Mouse (Mus musculus): ENCODE results near the gene Rasal3.

DNA sequence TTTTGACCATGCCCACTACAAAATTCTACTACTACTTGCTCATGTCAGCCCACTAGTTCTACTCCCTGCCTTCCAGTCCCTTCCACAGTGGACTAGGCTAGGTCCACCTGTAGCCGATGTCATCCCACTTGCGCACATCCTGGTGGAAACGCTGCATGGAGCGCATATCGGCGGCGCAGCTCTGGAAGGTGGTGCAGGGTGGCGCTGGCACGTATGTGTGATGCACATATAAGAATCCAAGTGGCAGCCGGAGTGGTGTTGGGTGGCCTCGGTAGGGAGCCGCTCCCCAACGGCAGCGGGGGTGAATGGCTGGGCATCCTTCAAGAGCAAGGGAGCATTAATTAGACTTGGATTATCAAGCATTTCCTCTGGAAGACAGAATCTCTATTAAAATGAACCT is 13.4 kb upstream of the Rasal3 start:
- TF ChIP-seq CTCF (IDR thresholded peaks at IDR 0.05; ENCODE audit: low read depth) (no peak), EP300 (IDR thresholded peaks at IDR 0.05; ENCODE audit: low read depth) (no peak)

Data from liver, postnatal 0 days (tissue).